Mouse (Mus musculus) stomach, embryonic 16.5 days (tissue): ENCODE data around the gene Gm26602. TPM values are rescaled to one million over a fixed set of nuclear protein-coding genes. Genes with fewer than 3 reads are reported as not detected.

Experiments
- ATAC-seq: fragments of 200-750 bp; cut with Nextera tagmentation; 2 replicates; pipeline ENCODE4 v1.8.0; 2017; ENCODE audit warnings: moderate number of reproducible peaks, moderate TSS enrichment; ENCODE audit not compliant: insufficient read depth, low FRiP score
- H3K27ac ChIP-seq: fragments of 300-500 bp; sonication (generic); 2 replicates; pipeline ENCODE4 v1.5.1; 2014; ENCODE audit warnings: low read length
- H3K27me3 ChIP-seq: fragments of 300-500 bp; sonication (generic); 2 replicates; pipeline ENCODE4 v1.6.1; 2014; ENCODE audit warnings: low read length, control low read depth, mixed read lengths; ENCODE audit not compliant: control insufficient read depth, insufficient read depth
- H3K36me3 ChIP-seq: fragments of 300-500 bp; sonication (generic); 2 replicates; pipeline ENCODE4 v1.6.1; 2014; ENCODE audit warnings: low read length; ENCODE audit not compliant: control insufficient read depth, insufficient read depth
- H3K4me1 ChIP-seq: fragments of 300-500 bp; sonication (generic); 2 replicates; pipeline ENCODE4 v1.6.1; 2014; ENCODE audit warnings: low read length, control low read depth, mixed read lengths; ENCODE audit not compliant: control insufficient read depth, insufficient read depth
- H3K4me2 ChIP-seq: fragments of 300-500 bp; sonication (generic); 2 replicates; pipeline ENCODE4 v1.6.1; 2014; ENCODE audit warnings: low read depth, low read length, mixed read lengths
- H3K4me3 ChIP-seq: fragments of 300-500 bp; sonication (generic); replicated peaks from 2 replicates; pipeline ENCODE4 v1.5.1; 2014; ENCODE audit warnings: mild to moderate bottlenecking, low read length
- H3K9ac ChIP-seq: fragments of 300-500 bp; sonication (generic); 2 replicates; pipeline ENCODE4 v1.6.1; 2014; ENCODE audit warnings: low read length
- H3K9me3 ChIP-seq: fragments of 300-500 bp; sonication (generic); replicated peaks from 2 replicates; pipeline ENCODE4 v1.6.1; 2016; ENCODE audit warnings: low read length, control low read depth; ENCODE audit not compliant: control insufficient read depth
- WGBS: fragments of 180-500 bp; shearing (Covaris S2); extraction: QIAGEN DNeasy Blood & Tissue Kit; methylation state at CpG from one replicate; pipeline ENCODE4 v1.1.7; 2014; 5-methylcytosine and 5-hydroxymethylcytosine counted together
- polyA plus RNA-seq: library from polyadenylated mRNA; unstranded; fragments of >200 nt; fragmentation: Nextera tagmentation; extraction: Ambion mirVana; gene quantifications from 2 replicates; pipeline ENCODE4 v1.2.1, GENCODE M21; 2015

Gm26602 gene
- polyA plus RNA-seq, 1 experiment from 2014 or later = 4.1 TPM

DNA sequence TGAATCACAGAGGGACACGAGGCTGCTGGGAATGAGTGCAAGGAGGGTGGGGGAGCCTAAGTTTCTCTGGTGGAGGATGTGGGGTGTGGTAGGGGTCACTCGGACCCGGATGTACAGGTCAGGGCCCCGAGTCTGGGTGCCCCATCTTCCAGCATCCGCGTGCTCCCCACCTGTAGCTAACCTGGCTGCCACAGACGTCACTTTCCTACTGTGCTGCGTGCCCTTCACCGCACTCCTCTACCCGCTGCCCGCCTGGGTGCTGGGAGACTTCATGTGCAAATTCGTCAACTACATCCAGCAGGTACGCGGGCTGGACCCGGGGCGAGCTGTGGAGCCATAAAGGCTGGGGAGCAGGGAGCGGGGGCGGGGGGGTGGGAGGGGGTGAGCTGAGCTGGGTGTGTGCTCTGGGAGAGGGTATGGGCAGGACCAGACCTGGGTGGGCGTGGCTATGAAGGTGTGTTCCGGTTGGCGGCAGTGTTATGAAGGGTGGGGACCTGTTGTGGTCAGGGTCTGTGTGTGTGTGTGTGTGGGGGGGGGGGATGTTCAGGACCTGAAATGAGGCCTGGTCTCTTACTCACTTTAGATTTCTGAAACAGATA is 8.7 kb downstream of the Gm26602 start:
- Histone ChIP-seq H3K4me2 (peak overlapping the region; percentile 38), H3K4me1 (peaks cover 42% of the 10 kb centered on the region), H3K27me3 (peaks cover 51% of the 10 kb centered on the region), H3K4me3 (peak overlapping the region; percentile 22), H3K36me3 (no peaks in the 10 kb centered on the region), H3K9me3 (no peaks in the 10 kb centered on the region), H3K27ac (no peak overlapping the region), H3K9ac (peak overlapping the region; percentile 8; the same call in 1 of the 2 replicates)
- no peak for ATAC-seq
- WGBS = 11% methylated on average over 21 of the region's 21 CpGs

DNA sequence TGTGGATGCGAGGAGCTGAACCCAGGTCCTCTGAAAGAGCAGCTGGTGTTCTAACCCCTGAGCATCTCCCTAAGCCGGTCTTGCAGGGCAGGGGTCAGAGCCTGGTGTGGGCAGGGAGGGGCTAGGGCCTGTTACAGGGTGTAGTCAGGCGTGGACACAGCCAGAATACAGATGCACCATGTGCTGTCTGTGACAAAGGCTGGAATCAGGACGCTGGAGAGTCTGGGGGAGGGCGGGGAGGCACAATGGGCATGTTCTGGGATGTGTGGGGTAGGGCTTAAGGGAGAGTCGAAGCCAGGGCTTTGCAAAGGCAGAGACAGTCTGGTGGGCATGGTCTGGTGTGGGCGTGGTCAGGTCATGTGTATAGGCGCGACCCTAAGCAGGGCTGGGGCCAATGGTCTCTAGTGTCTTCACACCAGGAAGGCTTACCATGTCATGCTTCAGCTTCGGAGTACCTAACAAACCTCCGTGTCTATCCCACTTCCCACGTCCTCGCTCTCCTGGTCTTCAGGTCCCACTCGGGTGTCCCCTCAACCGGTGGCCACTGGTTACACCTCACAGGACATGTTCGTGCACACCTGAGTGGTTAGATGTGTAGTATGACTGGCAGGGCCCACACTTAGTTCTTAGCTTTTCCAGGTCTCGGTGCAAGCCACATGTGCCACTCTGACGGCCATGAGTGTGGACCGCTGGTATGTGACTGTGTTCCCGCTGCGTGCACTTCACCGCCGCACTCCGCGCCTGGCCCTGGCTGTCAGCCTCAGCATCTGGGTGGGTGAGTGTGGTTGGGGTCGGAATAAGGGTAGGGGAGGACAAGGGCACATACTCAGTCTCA is 9.6 kb downstream of the Gm26602 start:
- Histone ChIP-seq H3K4me2 (no peak overlapping the region), H3K36me3 (no peaks in the 10 kb centered on the region), H3K27ac (no peak overlapping the region), H3K9me3 (no peaks in the 10 kb centered on the region), H3K4me1 (peaks cover 34% of the 10 kb centered on the region), H3K9ac (no peak overlapping the region), H3K4me3 (no peak overlapping the region; the same call in 1 of the 2 replicates), H3K27me3 (peaks cover 51% of the 10 kb centered on the region)
- WGBS = 25% methylated on average over 26 of the region's 26 CpGs
- ATAC-seq = no peak

DNA sequence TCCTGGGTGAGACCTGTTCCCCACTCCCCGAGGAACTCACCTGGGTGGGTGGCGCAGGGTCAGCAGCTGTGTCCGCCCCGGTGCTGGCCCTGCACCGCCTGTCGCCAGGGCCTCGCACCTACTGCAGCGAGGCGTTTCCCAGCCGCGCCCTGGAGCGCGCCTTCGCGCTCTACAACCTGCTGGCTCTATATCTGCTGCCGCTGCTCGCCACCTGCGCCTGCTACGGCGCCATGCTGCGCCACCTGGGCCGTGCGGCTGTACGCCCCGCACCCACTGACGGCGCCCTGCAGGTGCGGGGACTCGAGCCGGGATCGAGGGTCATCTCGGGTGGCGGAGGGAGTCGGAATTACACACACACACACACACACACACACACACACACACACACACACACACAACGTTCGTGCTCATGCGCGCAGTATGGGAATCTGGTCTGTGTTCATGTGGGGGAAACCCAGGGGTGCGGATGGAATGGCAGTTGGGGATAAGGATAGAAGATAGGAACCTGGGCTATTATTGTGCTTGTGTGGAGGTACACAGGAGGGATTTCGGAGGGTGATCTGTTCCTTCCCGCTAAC is 10.4 kb downstream of the Gm26602 start, which contains the start of gene R3hdm4:
TSS of gene R3hdm4 (minus strand) at position 251 of the 578 bp plus-strand sequence.
- peaks cover 33% of the 10 kb centered on the region for H3K4me1 ChIP-seq
- H3K27me3 ChIP-seq = peaks cover 51% of the 10 kb centered on the region
- no peaks in the 10 kb centered on the region for H3K36me3 ChIP-seq
- no peak for ATAC-seq
- WGBS = 4% methylated on average over 41 of the region's 41 CpGs
- H3K9me3 ChIP-seq = no peaks in the 10 kb centered on the region
- H3K9ac ChIP-seq = peak within 1 kb of the TSS; percentile 46; the same call in 1 of the 2 replicates
- peak within 1 kb of the TSS; percentile 50 for H3K4me2 ChIP-seq
- no peak within 1 kb of the TSS for H3K27ac ChIP-seq
- peak within 1 kb of the TSS; percentile 28 for H3K4me3 ChIP-seq

DNA sequence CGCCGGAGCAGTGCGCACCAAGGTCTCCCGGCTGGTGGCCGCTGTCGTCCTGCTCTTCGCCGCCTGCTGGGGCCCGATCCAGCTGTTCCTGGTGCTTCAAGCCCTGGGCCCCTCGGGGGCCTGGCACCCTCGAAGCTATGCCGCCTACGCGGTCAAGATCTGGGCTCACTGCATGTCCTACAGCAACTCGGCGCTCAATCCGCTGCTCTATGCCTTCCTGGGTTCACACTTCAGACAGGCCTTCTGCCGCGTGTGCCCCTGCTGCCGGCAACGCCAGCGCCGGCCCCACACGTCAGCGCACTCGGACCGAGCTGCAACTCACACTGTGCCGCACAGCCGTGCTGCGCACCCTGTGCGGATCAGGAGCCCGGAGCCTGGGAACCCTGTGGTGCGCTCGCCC is 10.9 kb downstream of the Gm26602 start:
- H3K36me3 ChIP-seq = no peaks in the 10 kb centered on the region
- H3K27ac ChIP-seq = no peak overlapping the region
- H3K9me3 ChIP-seq = no peaks in the 10 kb centered on the region
- peaks cover 32% of the 10 kb centered on the region for H3K4me1 ChIP-seq
- no peak for ATAC-seq
- H3K4me3 ChIP-seq = peak overlapping the region; percentile 28
- H3K9ac ChIP-seq = peak overlapping the region; percentile 46; the same call in 1 of the 2 replicates
- WGBS = 5% methylated on average over 34 of the region's 34 CpGs
- peaks cover 51% of the 10 kb centered on the region for H3K27me3 ChIP-seq
- peak overlapping the region; percentile 50 for H3K4me2 ChIP-seq

DNA sequence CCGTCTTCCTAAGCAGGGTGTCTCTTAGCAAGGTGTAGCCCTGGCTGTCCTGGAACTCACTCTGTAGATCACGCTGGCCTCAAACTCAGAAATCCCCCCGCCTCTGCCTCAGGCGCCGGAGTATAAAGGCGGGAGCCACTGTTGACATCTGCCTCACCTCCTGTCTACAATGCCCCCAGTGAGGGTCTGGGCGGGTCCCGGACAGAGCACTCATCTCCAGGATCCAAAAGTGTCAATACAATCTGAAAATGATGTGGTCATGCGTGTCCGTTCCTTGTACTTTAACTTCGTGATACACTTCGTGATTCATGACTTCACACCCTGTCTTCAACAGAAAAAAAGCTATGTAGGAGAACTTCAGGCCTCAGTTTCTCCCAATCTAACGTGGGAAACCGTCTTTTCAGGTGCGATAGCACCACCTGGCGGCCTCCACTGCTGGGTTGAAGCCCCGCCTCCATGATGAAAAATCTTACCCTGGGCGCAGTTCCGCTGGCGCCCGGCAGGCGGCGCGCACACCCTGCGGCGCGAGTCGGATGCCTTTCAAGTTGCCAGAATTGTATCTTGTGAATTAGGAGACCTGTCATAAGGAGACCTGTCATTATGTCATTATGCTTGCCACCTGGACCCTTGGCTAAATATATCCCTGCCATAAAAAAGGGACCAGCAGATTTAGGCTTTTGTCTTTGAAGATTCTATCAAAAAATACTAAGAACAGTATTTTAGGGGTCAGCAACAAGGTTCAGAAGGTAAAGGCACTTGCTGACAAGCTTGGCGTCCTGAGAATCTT is 14.5 kb downstream of the Gm26602 start:
- Histone ChIP-seq H3K36me3 (no peaks in the 10 kb centered on the region), H3K27ac (peak overlapping the region; percentile 95), H3K4me2 (peak overlapping the region; percentile 92), H3K9ac (no peak overlapping the region), H3K27me3 (peaks cover 26% of the 10 kb centered on the region), H3K9me3 (no peaks in the 10 kb centered on the region), H3K4me1 (peaks cover 26% of the 10 kb centered on the region), H3K4me3 (no peak overlapping the region)
- WGBS = 10% methylated on average over 29 of the region's 29 CpGs
- 0 out of 2 replicates have a peak, but pooled peaks have one; percentile 1 for ATAC-seq

DNA sequence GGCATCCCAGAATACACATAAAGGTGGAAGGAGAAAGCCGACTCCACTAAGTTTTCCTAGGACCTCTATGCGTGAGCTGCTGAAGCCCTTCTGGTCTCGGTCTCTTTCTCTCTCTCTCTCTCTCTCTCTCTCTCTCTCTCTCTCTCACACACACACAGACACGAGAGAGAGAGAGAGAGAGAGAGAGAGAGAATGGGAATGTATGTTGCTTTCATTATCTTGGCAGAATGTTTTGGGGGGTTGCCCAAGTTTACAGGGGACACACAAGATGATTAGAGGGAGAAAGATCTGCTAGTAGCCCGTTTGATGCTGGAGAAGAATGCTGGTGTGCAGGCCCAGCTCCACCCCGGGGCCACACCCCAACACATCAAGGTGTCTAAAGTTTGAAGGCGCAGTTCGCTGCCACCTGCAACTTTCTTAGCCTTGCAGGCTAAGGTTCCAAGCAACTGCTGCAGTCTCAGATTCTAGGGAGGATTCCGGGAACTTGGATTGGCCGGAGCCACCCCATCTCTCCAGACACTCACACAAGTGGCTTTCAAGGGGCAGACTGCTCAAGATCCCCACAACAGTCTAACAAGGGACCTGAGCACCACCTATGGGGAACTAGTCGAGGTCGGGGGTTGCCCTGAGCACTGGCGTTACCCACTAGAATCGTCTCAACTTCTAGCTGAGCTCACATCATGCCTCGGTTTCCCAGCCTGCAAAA is 15.3 kb downstream of the Gm26602 start:
- 5% methylated on average over 15 of the region's 15 CpGs for WGBS
- no peak for ATAC-seq
- H3K4me1 ChIP-seq = peaks cover 26% of the 10 kb centered on the region
- peak overlapping the region; percentile 89 for H3K9ac ChIP-seq
- H3K36me3 ChIP-seq = no peaks in the 10 kb centered on the region
- H3K27me3 ChIP-seq = peaks cover 19% of the 10 kb centered on the region
- H3K4me3 ChIP-seq = peak overlapping the region; percentile 85
- peak overlapping the region; percentile 92 for H3K4me2 ChIP-seq
- H3K27ac ChIP-seq = peak overlapping the region; percentile 95
- no peaks in the 10 kb centered on the region for H3K9me3 ChIP-seq

DNA sequence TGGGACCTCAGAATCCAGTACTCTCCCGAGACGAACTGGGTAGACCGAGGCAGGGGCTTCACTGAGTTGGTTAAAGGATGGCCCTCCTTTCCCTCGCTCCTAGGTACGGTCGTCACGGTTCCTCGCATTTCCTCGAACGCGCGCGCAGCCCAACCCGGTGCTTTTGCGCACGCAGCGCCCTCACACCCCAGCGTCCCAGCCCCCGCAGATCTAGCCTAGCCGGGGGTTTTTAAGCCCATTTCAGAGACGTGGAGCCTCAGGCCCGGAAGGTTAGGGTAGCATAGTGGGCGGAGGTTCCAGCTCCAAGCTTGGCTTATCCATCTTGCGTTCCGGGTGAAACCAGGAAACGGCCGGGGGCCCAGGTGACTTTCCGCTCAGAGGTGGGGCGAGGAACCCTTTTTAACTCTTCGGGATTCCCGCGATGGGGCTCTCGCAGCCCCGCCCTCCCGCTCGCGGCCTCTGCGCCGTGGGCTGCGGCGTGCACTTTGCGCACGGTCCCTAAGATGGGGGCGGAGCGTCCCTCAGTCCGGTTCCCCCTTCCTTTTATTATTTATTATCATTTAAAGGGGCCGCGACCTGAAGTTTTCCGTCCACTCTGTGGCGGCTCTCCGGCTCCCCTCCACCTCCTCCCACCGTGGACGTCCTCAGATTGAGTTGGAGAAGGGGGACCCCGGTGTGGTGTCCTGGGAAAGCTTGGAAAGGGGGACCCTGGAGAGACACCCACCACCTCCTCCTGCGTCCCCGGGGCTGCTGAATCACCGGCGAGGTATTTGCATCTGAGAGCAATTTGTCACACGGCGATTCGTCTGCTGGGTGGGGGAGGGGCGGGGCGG is 16.1 kb downstream of the Gm26602 start, which contains the start of gene Arid3a:
TSS of gene Arid3a (plus strand) at position 553 of the 833 bp plus-strand sequence.
- Histone ChIP-seq H3K9ac (peak within 1 kb of the TSS; percentile 89), H3K4me1 (peaks cover 20% of the 10 kb centered on the region), H3K27ac (peak within 1 kb of the TSS; percentile 95), H3K4me2 (peak within 1 kb of the TSS; percentile 92), H3K27me3 (peaks cover 11% of the 10 kb centered on the region), H3K36me3 (peaks cover 8% of the 10 kb centered on the region; the same call in 1 of the 2 replicates), H3K4me3 (peak within 1 kb of the TSS; percentile 85), H3K9me3 (no peaks in the 10 kb centered on the region)
- WGBS = under 1% methylated on average over 63 of the region's 63 CpGs
- peak; percentile 85 for ATAC-seq
